Mouse (Mus musculus): ENCODE measurements around the gene Smdt1.

Smdt1 gene

GRCm38 (mm10) chr15:82338593-82339112, at the start of gene Smdt1, which contains the start of the genes Naga and Pheta2:
TSS of gene Smdt1 (plus strand) at chr15:82338959.
TSS of gene Naga (minus strand) at chr15:82338925.
TSS of gene Pheta2 (plus strand) at chr15:82338942.
- DNase-seq, result peak; percentile 96

- DNase-seq, result no peak
Observed at GRCm38 (mm10) chr15:82290252-82290651, 48.5 kb upstream of the Smdt1 start.

- no peak for DNase-seq
Observed at GRCm38 (mm10) chr15:82292851-82293250, 45.9 kb upstream of the Smdt1 start.

GRCm38 (mm10) chr15:82293271-82293711, 45.5 kb upstream of the Smdt1 start:
- DNase-seq, result no peak

- no peak for DNase-seq
Observed at GRCm38 (mm10) chr15:82294059-82294458, 44.7 kb upstream of the Smdt1 start.

GRCm38 (mm10) chr15:82298764-82299561, 39.8 kb upstream of the Smdt1 start, which contains the start of gene Wbp2nl:
TSS of gene Wbp2nl (plus strand) at chr15:82298954.
- DNase-seq, result no peak

GRCm38 (mm10) chr15:82307107-82307506, 31.7 kb upstream of the Smdt1 start:
- no peak for DNase-seq

GRCm38 (mm10) chr15:82308416-82308815, 30.3 kb upstream of the Smdt1 start:
- DNase-seq, result no peak

GRCm38 (mm10) chr15:82317839-82318238, 20.9 kb upstream of the Smdt1 start:
- DNase-seq, result no peak

- DNase-seq, result no peak
Observed at GRCm38 (mm10) chr15:82319613-82320012, 19.1 kb upstream of the Smdt1 start.

GRCm38 (mm10) chr15:82322195-82322594, 16.6 kb upstream of the Smdt1 start:
- DNase-seq, result no peak

GRCm38 (mm10) chr15:82325382-82325781, 13.4 kb upstream of the Smdt1 start:
- DNase-seq, result no peak

GRCm38 (mm10) chr15:82335194-82335593, 3.6 kb upstream of the Smdt1 start:
- no peak for DNase-seq

GRCm38 (mm10) chr15:82336629-82337028, 2.1 kb upstream of the Smdt1 start:
- DNase-seq, result no peak

- no peak for DNase-seq
Observed at GRCm38 (mm10) chr15:82337875-82338274, 884 bp upstream of the Smdt1 start.

GRCm38 (mm10) chr15:82339150-82339549, 391 bp downstream of the Smdt1 start:
- DNase-seq, result no peak

GRCm38 (mm10) chr15:82339634-82340254, 985 bp downstream of the Smdt1 start:
- DNase-seq, result no peak

- DNase-seq, result no peak
Observed at GRCm38 (mm10) chr15:82340414-82341035, 1.8 kb downstream of the Smdt1 start.

GRCm38 (mm10) chr15:82341036-82341501, 2.3 kb downstream of the Smdt1 start:
- no peak for DNase-seq

GRCm38 (mm10) chr15:82341675-82342542, 3.1 kb downstream of the Smdt1 start:
- no peak for DNase-seq

GRCm38 (mm10) chr15:82342543-82342935, 3.8 kb downstream of the Smdt1 start:
- DNase-seq, result no peak

Measured in right cerebral cortex, adult 18-20 months (tissue).